Mouse (Mus musculus) cerebellum, adult 9-10 months (tissue): ENCODE results near the gene 4921524J17Rik.
A peak's percentile ranks its signal among the peaks of the same experiment; 100 is the strongest.

Source experiments
- DNase-seq: peaks from one replicate; pipeline ENCODE4 v3.0.0; 2022

4921524J17Rik gene

GRCm38 (mm10) chr8:85435736-85436135 lies 3.1 kb upstream of the 4921524J17Rik start:
- no peak for DNase-seq

DNA sequence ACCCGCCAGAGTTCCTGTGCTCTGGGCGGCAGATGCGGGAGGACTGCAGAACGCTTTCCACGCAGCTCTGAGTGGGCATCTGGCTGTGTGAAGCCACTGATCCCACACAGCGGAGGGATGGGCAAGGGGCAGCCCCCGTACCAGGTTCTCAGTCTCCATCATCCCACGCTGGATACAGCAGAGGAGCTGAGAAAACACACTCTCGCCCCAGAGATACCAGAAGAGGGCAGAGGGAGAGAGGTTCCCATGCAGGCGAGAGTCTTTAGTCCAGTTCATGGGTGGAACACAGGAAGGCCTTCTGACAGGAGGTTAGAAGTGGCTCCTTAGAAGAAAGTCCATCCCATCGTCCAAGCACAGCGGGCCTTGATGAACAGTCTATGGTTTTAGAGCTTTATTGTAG lies 2.2 kb upstream of the 4921524J17Rik start:
- no peak for DNase-seq

- DNase-seq: no peak
Measured at GRCm38 (mm10) chr8:85433017-85433393, 372 bp upstream of the 4921524J17Rik start.

- DNase-seq: peak; percentile 51
Measured at GRCm38 (mm10) chr8:85431281-85432167, 1.1 kb downstream of the 4921524J17Rik start.

GRCm38 (mm10) chr8:85430801-85431200 lies 1.8 kb downstream of the 4921524J17Rik start:
- no peak for DNase-seq

GRCm38 (mm10) chr8:85429219-85429618 lies 3.4 kb downstream of the 4921524J17Rik start:
- DNase-seq: no peak

GRCm38 (mm10) chr8:85427026-85427425 lies 5.6 kb downstream of the 4921524J17Rik start:
- no peak for DNase-seq

- no peak for DNase-seq
Measured at GRCm38 (mm10) chr8:85421329-85421728, 11.3 kb downstream of the 4921524J17Rik start.

DNA sequence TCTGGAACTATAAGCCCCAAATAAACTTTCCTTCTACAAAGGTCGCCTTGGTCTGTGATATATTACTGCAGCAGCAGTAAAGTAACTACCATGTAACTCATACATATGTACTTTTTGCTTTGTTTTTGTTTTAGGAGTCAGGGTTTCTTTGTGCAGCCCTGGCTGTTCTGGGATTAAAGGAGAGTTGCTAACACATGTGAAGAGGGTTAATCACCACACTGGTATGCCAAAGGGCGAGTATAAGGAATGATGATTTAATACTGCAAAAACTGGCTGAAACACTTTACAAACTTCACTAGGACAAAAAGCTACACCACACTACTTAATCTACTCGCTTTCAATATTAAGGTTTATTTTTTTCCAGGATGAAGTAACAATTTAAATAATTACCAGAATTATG lies 24.1 kb downstream of the 4921524J17Rik start:
- no peak for DNase-seq

- DNase-seq: no peak
Measured at GRCm38 (mm10) chr8:85408053-85408505, 24.6 kb downstream of the 4921524J17Rik start.

DNA sequence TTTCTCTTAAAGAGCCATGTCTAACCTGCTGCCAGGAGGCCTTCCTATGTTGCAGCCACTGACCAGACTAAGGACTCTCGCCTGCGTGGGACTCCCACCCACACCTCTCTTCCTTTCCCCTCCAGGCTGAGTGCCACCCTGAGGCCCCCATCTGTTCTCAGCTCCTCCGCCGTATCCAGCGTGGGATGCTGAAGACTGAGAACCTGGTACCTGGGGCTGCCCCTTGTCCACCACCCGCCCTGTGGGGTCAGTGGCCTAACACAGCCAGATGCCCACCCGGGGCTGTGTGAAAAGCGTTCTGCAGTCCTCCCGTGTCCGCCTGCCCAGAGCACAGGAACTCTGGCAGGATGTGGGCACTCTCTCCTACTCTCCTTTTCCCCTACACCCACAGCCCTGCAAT lies 26.7 kb downstream of the 4921524J17Rik start:
- no peak for DNase-seq

GRCm38 (mm10) chr8:85405418-85405817 lies 27.2 kb downstream of the 4921524J17Rik start:
- DNase-seq: no peak

- DNase-seq: no peak
Measured at GRCm38 (mm10) chr8:85398548-85398947, 34.1 kb downstream of the 4921524J17Rik start.

GRCm38 (mm10) chr8:85397508-85397907 lies 35.1 kb downstream of the 4921524J17Rik start:
- DNase-seq: no peak

GRCm38 (mm10) chr8:85396432-85397079 lies 36.1 kb downstream of the 4921524J17Rik start:
- DNase-seq: no peak

- no peak for DNase-seq
Measured at GRCm38 (mm10) chr8:85395681-85396431, 36.8 kb downstream of the 4921524J17Rik start.

GRCm38 (mm10) chr8:85395017-85395416 lies 37.6 kb downstream of the 4921524J17Rik start:
- no peak for DNase-seq

- no peak for DNase-seq
Measured at GRCm38 (mm10) chr8:85393199-85393598, 39.4 kb downstream of the 4921524J17Rik start.

GRCm38 (mm10) chr8:85391438-85391837 lies 41.2 kb downstream of the 4921524J17Rik start:
- no peak for DNase-seq

- no peak for DNase-seq
Measured at GRCm38 (mm10) chr8:85386205-85386604, 46.4 kb downstream of the 4921524J17Rik start, which contains the start of gene Mylk3. Gene Mylk3 (minus strand): TSS chr8:85386345.

DNA sequence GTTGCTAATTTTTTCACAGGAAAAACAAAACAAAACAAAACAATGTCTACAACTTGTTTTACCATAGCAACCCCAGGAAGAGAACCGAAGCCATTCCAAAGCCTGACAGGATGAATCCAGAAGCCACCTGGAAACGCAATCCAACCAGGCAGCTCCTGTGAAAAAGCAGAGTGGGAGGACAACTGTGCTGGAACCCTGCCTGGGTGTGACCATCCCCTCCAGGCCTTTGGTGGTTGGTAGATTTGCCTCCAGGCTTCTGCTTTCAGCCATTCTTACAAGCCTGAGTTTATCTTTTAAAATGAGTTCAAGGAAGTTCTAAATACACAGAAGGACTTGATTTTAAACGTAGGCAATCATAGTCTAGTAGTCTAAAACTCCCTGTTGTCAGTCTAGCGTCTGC lies 50.7 kb downstream of the 4921524J17Rik start:
- DNase-seq: no peak

DNA sequence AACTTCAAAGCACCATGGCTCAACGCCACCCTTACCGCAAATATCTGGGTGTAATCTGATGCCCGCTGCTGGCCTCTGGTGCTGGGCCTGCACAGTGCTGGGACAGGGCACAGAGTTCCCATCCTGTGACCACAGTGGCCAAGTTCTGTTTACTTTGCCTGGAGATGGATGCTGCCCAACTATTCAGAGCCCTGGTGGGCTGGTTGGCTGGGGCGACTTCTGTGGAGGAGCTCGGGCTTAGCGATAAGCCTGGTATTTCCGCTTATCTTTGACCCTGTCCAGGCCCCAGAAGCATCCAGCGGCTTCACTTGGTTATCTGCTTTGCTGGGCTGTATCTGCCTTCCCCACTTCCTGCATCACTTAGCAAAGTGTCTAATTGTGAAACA lies 51.8 kb downstream of the 4921524J17Rik start:
- DNase-seq: no peak

DNA sequence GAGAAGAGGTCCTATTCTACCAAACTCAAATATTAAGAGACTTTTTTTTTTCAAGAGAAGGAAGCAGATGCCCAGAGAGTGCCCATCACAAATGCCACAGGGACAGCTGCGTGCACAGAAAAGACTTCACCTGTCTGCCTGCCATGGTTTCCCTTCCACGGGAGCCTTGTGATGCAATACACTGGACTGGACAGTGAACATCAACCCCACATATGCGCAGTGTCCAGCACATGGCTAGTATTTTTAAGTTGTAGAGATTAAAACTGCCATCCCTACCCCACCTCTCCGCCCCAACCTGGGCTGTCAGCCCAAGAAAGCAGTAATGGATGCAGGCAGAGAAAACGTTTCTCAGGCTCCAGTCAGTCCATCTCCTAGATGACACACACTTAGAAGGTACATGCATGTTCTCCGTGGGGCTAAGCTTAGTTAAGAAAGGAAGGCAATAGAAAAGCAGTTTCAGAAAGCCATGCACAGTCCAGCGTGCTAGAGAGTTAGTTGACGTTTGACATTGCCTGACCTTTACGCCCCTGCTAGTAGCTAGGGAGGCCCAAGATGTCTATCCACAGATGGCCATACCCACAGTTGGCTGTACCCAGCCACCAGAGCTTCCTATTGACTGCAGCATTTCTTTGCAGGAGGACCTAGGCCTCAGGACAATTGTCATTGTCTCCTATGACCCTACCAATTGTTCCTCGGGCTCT lies 52.4 kb downstream of the 4921524J17Rik start:
- DNase-seq: no peak
